ENCODE assay signal across 11 mouse cellular contexts in the genomic region with DNA sequence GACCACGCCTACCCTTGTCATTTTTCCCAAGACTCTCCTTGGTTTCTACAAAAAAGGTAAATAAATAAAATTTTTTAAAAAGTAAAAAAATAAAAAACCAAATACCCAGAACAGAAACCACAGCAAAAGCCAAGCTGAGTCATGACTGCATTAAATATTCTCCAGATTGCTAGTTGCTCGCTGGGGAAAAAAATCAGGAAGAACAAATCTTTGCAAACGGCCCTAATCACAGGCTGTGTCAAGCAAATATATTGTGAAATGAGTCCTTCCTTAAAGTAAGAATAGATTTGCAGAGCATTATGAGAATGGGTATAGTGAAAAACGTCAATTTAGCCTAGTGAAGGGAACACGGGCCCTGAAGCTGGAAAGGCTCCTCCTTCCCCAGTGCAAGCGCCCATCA.
"Had no signal": no experiment of that assay in that cellular context is flagged by ENCODE, and none has a peak within 500 bp of the region (broad histone marks: within the 10 kb centered on the region; RNA-seq: fewer than 3 reads in every experiment).

No protein-coding gene starts in this region.

- H3K4me3 ChIP-seq: kidney, embryonic 15.5 days; limb, embryonic 15.5 days; megakaryocyte, embryonic 14.5 days; midbrain, embryonic 15.5 days had no signal

- H3K9ac ChIP-seq: kidney, embryonic 15.5 days; limb, embryonic 15.5 days; liver, embryonic 14.5 days; midbrain, embryonic 15.5 days had no signal

- DNase-seq: kidney, adult 2 months; kidney, postnatal 14 days; lung, adult 18-20 months; right cerebral cortex, postnatal 14 days; thymus, postnatal 36 days had no signal

- H3K27ac ChIP-seq: kidney, embryonic 15.5 days; limb, embryonic 15.5 days; liver, embryonic 14.5 days; midbrain, embryonic 15.5 days had no signal

- H3K36me3 ChIP-seq: kidney, embryonic 15.5 days; limb, embryonic 15.5 days; midbrain, embryonic 15.5 days had no signal

- H3K9me3 ChIP-seq: kidney, embryonic 15.5 days; limb, embryonic 15.5 days; megakaryocyte, embryonic 14.5 days; midbrain, embryonic 15.5 days had no signal

- ATAC-seq: midbrain, embryonic 15.5 days had no signal

- H3K27me3 ChIP-seq: kidney, embryonic 15.5 days; limb, embryonic 15.5 days; megakaryocyte, embryonic 14.5 days; midbrain, embryonic 15.5 days had no signal

- H3K4me2 ChIP-seq: kidney, embryonic 15.5 days; limb, embryonic 15.5 days; midbrain, embryonic 11.5 days; midbrain, embryonic 15.5 days had no signal

- H3K4me1 ChIP-seq: kidney, embryonic 15.5 days; limb, embryonic 15.5 days; megakaryocyte, embryonic 14.5 days; midbrain, embryonic 15.5 days had no signal
